Mouse (Mus musculus): ENCODE measurements around the gene Rpl19. TPM values are rescaled to one million over a fixed set of nuclear protein-coding genes. Genes with fewer than 3 reads are reported as not detected.

Gene Rpl19
- polyA plus RNA-seq (2014; fragmentation: Nextera tagmentation; extraction: Ambion mirVana), result 1,089 and 1,111 TPM in 2 replicates

DNA sequence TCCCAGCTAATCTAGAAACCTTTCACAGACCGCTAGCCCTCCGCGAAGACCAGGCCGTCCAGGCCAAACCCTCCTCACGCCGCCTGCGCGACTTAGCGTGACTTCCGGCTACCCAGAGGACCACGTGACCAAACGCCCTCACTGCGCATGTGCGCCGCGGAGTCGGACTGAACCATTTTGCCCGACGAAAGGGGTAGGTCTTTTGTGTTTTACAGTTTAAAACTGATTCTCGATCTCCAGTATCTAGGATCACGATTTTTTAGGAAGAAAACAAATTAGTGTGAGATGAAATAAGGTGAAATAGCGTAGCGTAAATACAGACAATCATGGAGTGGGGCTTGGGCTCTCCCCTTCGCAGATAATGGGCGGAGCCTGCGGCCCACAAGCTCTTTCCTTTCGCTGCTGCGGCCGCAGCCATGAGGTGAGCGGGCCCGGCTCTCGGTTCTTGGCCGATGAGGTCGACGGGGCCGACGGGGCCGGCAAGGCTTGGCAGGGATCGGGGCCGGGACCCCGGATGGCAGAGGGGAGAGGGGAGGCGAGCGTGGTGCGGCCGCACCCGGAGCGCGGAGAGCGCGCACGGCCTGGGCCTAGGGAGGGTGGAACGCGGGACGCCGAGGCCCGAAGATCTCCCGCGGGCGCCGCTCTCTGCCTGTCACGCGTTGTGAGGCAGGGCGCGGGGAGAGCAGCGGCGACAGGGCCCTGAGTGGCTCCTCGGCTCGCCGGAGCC lies at the start of gene Rpl19:
Rpl19 (plus strand) TSS at position 141 of the 727 bp plus-strand sequence.
- no peaks in the 10 kb centered on the region for H3K27me3 ChIP-seq (ENCODE audit: control insufficient read depth, insufficient read depth, low read length)
- H3K4me2 ChIP-seq (ENCODE audit: low read depth, low read length), result peak within 1 kb of the TSS; percentile 74
- WGBS, result under 1% methylated on average over 65 of the region's 69 CpGs
- DNase-seq (ENCODE audit: low spot score) (peak; percentile 94), ATAC-seq (replicated peaks; ENCODE audit: insufficient number of reproducible peaks, low FRiP score, low TSS enrichment, low read depth) (peak; percentile 55)
- H3K4me3 ChIP-seq (ENCODE audit: low read depth, low read length), result peak within 1 kb of the TSS; percentile 99
- peak within 1 kb of the TSS; percentile 71 for H3K27ac ChIP-seq (replicated peaks; ENCODE audit: low read depth, low read length)
- H3K36me3 ChIP-seq (replicated peaks; ENCODE audit: control insufficient read depth, insufficient read depth, low read depth, low read length), result peaks cover 9% of the 10 kb centered on the region
- H3K9me3 ChIP-seq (replicated peaks; ENCODE audit: control insufficient read depth, low read length), result no peaks in the 10 kb centered on the region
- peak within 1 kb of the TSS; percentile 99 for H3K9ac ChIP-seq (replicated peaks; ENCODE audit: low read length)
- H3K4me1 ChIP-seq (ENCODE audit: control insufficient read depth, insufficient read depth, low read length), result peaks cover 3% of the 10 kb centered on the region; the same call in 1 of the 2 replicates

DNA sequence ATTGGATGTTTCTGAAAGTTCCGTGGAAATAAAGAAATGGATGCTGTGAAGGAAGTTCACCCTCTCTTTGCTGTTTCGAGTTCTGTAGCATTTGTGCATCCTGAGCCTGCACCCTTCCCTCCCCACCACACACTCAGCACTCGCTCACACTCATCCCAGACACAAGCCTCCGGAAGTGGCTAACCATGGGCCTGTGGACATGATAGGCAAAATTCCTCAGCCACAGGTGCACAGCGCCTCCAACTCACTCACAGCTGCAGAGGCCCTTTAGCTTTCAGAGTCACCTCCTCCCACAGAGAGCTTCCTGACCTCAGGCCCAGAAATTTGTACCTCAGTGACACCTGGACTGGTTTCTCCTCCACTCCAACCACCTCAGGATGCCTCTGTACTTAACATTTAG lies 48.7 kb upstream of the Rpl19 start:
- no peak overlapping the region for H3K9ac ChIP-seq (replicated peaks; ENCODE audit: low read length)
- H3K36me3 ChIP-seq (replicated peaks; ENCODE audit: control insufficient read depth, insufficient read depth, low read depth, low read length), result no peaks in the 10 kb centered on the region
- H3K4me2 ChIP-seq (ENCODE audit: low read depth, low read length), result no peak overlapping the region
- no peak overlapping the region for H3K27ac ChIP-seq (replicated peaks; ENCODE audit: low read depth, low read length)
- no peaks in the 10 kb centered on the region; the same call in 1 of the 2 replicates for H3K4me1 ChIP-seq (ENCODE audit: control insufficient read depth, insufficient read depth, low read length)
- ATAC-seq (replicated peaks; ENCODE audit: insufficient number of reproducible peaks, low FRiP score, low TSS enrichment, low read depth) (no peak), DNase-seq (ENCODE audit: low spot score) (no peak)
- 72% methylated on average over 5 of the region's 5 CpGs for WGBS
- H3K4me3 ChIP-seq (ENCODE audit: low read depth, low read length), result no peak overlapping the region
- no peaks in the 10 kb centered on the region for H3K9me3 ChIP-seq (replicated peaks; ENCODE audit: control insufficient read depth, low read length)
- H3K27me3 ChIP-seq (ENCODE audit: control insufficient read depth, insufficient read depth, low read length), result no peaks in the 10 kb centered on the region

DNA sequence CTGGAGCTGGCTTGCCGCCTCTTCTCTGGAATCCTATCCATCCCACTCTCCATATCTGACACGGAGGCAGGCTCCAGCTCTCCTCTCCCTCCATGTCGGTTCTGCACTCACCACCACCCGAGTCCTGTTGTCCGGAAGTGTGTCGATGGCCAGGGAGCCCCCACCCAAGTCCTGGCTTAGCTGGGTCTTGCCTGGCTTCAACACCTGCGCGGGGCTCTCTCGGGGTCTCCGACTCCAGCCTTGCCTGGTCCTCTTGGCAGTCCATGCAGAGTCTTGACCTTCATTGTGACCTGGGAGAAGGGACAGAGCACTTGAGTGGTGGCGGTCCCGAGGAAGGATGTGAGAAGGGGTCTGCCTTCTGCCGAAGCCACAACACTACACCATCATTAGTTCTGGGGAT lies 48.1 kb upstream of the Rpl19 start:
- 89% methylated on average over 13 of the region's 13 CpGs for WGBS
- Histone ChIP-seq H3K4me2 (ENCODE audit: low read depth, low read length) (no peak overlapping the region), H3K4me3 (ENCODE audit: low read depth, low read length) (no peak overlapping the region), H3K4me1 (ENCODE audit: control insufficient read depth, insufficient read depth, low read length) (no peaks in the 10 kb centered on the region; the same call in 1 of the 2 replicates), H3K27me3 (ENCODE audit: control insufficient read depth, insufficient read depth, low read length) (no peaks in the 10 kb centered on the region), H3K9me3 (replicated peaks; ENCODE audit: control insufficient read depth, low read length) (no peaks in the 10 kb centered on the region), H3K9ac (replicated peaks; ENCODE audit: low read length) (no peak overlapping the region), H3K36me3 (replicated peaks; ENCODE audit: control insufficient read depth, insufficient read depth, low read depth, low read length) (no peaks in the 10 kb centered on the region), H3K27ac (replicated peaks; ENCODE audit: low read depth, low read length) (no peak overlapping the region)
- no peak for DNase-seq (ENCODE audit: low spot score)
- no peak for ATAC-seq (replicated peaks; ENCODE audit: insufficient number of reproducible peaks, low FRiP score, low TSS enrichment, low read depth)

- ATAC-seq (replicated peaks; ENCODE audit: insufficient number of reproducible peaks, low FRiP score, low TSS enrichment, low read depth) (no peak), DNase-seq (ENCODE audit: low spot score) (no peak)
- 50% methylated on average over 10 of the region's 10 CpGs for WGBS
- H3K27ac ChIP-seq (replicated peaks; ENCODE audit: low read depth, low read length), result no peak overlapping the region
- H3K36me3 ChIP-seq (replicated peaks; ENCODE audit: control insufficient read depth, insufficient read depth, low read depth, low read length), result no peaks in the 10 kb centered on the region
- no peak overlapping the region for H3K4me2 ChIP-seq (ENCODE audit: low read depth, low read length)
- no peak overlapping the region for H3K4me3 ChIP-seq (ENCODE audit: low read depth, low read length)
- H3K4me1 ChIP-seq (ENCODE audit: control insufficient read depth, insufficient read depth, low read length), result no peaks in the 10 kb centered on the region; the same call in 1 of the 2 replicates
- peaks cover 2% of the 10 kb centered on the region for H3K27me3 ChIP-seq (ENCODE audit: control insufficient read depth, insufficient read depth, low read length)
- H3K9ac ChIP-seq (replicated peaks; ENCODE audit: low read length), result no peak overlapping the region
- no peaks in the 10 kb centered on the region for H3K9me3 ChIP-seq (replicated peaks; ENCODE audit: control insufficient read depth, low read length)
Observed at GRCm38 (mm10) chr11:97979824-97980495, 46.5 kb upstream of the Rpl19 start.

- no peaks in the 10 kb centered on the region for H3K36me3 ChIP-seq (replicated peaks; ENCODE audit: control insufficient read depth, insufficient read depth, low read depth, low read length)
- H3K27ac ChIP-seq (replicated peaks; ENCODE audit: low read depth, low read length), result no peak overlapping the region
- H3K4me1 ChIP-seq (ENCODE audit: control insufficient read depth, insufficient read depth, low read length), result no peaks in the 10 kb centered on the region; the same call in 1 of the 2 replicates
- no peaks in the 10 kb centered on the region for H3K9me3 ChIP-seq (replicated peaks; ENCODE audit: control insufficient read depth, low read length)
- 25% methylated on average over 9 of the region's 9 CpGs for WGBS
- no peak overlapping the region for H3K4me2 ChIP-seq (ENCODE audit: low read depth, low read length)
- peaks cover 8% of the 10 kb centered on the region for H3K27me3 ChIP-seq (ENCODE audit: control insufficient read depth, insufficient read depth, low read length)
- no peak overlapping the region for H3K4me3 ChIP-seq (ENCODE audit: low read depth, low read length)
- ATAC-seq (replicated peaks; ENCODE audit: insufficient number of reproducible peaks, low FRiP score, low TSS enrichment, low read depth) (no peak), DNase-seq (ENCODE audit: low spot score) (peak; percentile 59)
- H3K9ac ChIP-seq (replicated peaks; ENCODE audit: low read length), result no peak overlapping the region
Observed at GRCm38 (mm10) chr11:97980531-97980966, 46.0 kb upstream of the Rpl19 start.

DNA sequence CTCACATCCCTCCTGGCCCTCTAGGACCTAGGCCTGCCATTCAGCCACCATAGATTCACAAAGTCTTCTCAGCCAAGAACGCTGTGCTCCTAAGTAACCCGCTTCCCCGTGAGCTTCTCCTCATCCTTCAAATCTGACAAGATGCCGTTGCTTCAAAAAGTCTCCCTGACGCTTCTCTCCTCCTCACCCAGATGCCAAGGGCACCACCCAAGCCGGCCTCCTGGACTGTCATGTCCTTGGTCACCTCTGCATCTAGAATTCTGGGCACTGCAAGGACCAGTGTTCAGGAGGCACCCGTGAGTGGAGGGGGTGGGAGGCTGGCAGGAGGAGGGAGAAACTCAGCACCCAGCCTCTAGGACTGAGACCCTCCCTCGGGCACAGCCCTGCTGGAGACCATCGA lies 43.8 kb upstream of the Rpl19 start:
- H3K27me3 ChIP-seq (ENCODE audit: control insufficient read depth, insufficient read depth, low read length), result peaks cover 25% of the 10 kb centered on the region
- no peaks in the 10 kb centered on the region; the same call in 1 of the 2 replicates for H3K4me1 ChIP-seq (ENCODE audit: control insufficient read depth, insufficient read depth, low read length)
- no peak overlapping the region for H3K9ac ChIP-seq (replicated peaks; ENCODE audit: low read length)
- H3K4me2 ChIP-seq (ENCODE audit: low read depth, low read length), result no peak overlapping the region
- DNase-seq (ENCODE audit: low spot score) (no peak), ATAC-seq (replicated peaks; ENCODE audit: insufficient number of reproducible peaks, low FRiP score, low TSS enrichment, low read depth) (no peak)
- H3K27ac ChIP-seq (replicated peaks; ENCODE audit: low read depth, low read length), result no peak overlapping the region
- WGBS, result 87% methylated on average over 9 of the region's 9 CpGs
- H3K4me3 ChIP-seq (ENCODE audit: low read depth, low read length), result no peak overlapping the region
- H3K36me3 ChIP-seq (replicated peaks; ENCODE audit: control insufficient read depth, insufficient read depth, low read depth, low read length), result no peaks in the 10 kb centered on the region
- no peaks in the 10 kb centered on the region for H3K9me3 ChIP-seq (replicated peaks; ENCODE audit: control insufficient read depth, low read length)

GRCm38 (mm10) chr11:97983506-97983905 lies 43.0 kb upstream of the Rpl19 start:
- 85% methylated on average over 3 of the region's 3 CpGs for WGBS
- ATAC-seq (replicated peaks; ENCODE audit: insufficient number of reproducible peaks, low FRiP score, low TSS enrichment, low read depth), result no peak
- Histone ChIP-seq H3K27ac (replicated peaks; ENCODE audit: low read depth, low read length) (no peak overlapping the region), H3K9ac (replicated peaks; ENCODE audit: low read length) (no peak overlapping the region), H3K36me3 (replicated peaks; ENCODE audit: control insufficient read depth, insufficient read depth, low read depth, low read length) (no peaks in the 10 kb centered on the region), H3K9me3 (replicated peaks; ENCODE audit: control insufficient read depth, low read length) (no peaks in the 10 kb centered on the region), H3K27me3 (ENCODE audit: control insufficient read depth, insufficient read depth, low read length) (peaks cover 25% of the 10 kb centered on the region), H3K4me1 (ENCODE audit: control insufficient read depth, insufficient read depth, low read length) (no peaks in the 10 kb centered on the region; the same call in 1 of the 2 replicates), H3K4me3 (ENCODE audit: low read depth, low read length) (no peak overlapping the region), H3K4me2 (ENCODE audit: low read depth, low read length) (no peak overlapping the region)
- DNase-seq (ENCODE audit: low spot score), result no peak

- DNase-seq (ENCODE audit: low spot score) (no peak), ATAC-seq (replicated peaks; ENCODE audit: insufficient number of reproducible peaks, low FRiP score, low TSS enrichment, low read depth) (no peak)
- Histone ChIP-seq H3K9me3 (replicated peaks; ENCODE audit: control insufficient read depth, low read length) (no peaks in the 10 kb centered on the region), H3K27me3 (ENCODE audit: control insufficient read depth, insufficient read depth, low read length) (peaks cover 25% of the 10 kb centered on the region), H3K4me3 (ENCODE audit: low read depth, low read length) (no peak overlapping the region), H3K9ac (replicated peaks; ENCODE audit: low read length) (no peak overlapping the region), H3K4me1 (ENCODE audit: control insufficient read depth, insufficient read depth, low read length) (no peaks in the 10 kb centered on the region; the same call in 1 of the 2 replicates), H3K4me2 (ENCODE audit: low read depth, low read length) (no peak overlapping the region), H3K27ac (replicated peaks; ENCODE audit: low read depth, low read length) (no peak overlapping the region), H3K36me3 (replicated peaks; ENCODE audit: control insufficient read depth, insufficient read depth, low read depth, low read length) (no peaks in the 10 kb centered on the region)
- 67% methylated on average over 1 of the region's 1 CpGs for WGBS
Observed at GRCm38 (mm10) chr11:97983983-97984382, 42.5 kb upstream of the Rpl19 start.
